Mouse (Mus musculus) liver, adult 2 months (tissue): ENCODE results near the gene Ppox. TPM values are rescaled to one million over a fixed set of nuclear protein-coding genes. Genes with fewer than 3 reads are reported as not detected.
A peak's percentile ranks its signal among the peaks of the same experiment; 100 is the strongest.

Experiments used
- DNase-seq: peaks from one replicate; pipeline ENCODE4 v3.0.0-alpha.2; 2011; ENCODE audit warnings: low read depth, low spot score; ENCODE audit errors: extremely low read depth
- H3K27ac ChIP-seq: fragments of 200-500 bp; replicated peaks from 2 replicates; pipeline ENCODE4 v1.5.1; 2012; ENCODE audit warnings: low read depth, mild to moderate bottlenecking, control low read depth, inconsistent platforms, low read length; ENCODE audit not compliant: insufficient read depth
- H3K27me3 ChIP-seq: fragments of 200-500 bp; 2 replicates; pipeline ENCODE4 v1.6.1; 2012; ENCODE audit warnings: mild to moderate bottlenecking, moderate library complexity, low read length, inconsistent platforms; ENCODE audit not compliant: control insufficient read depth, insufficient read depth
- H3K36me3 ChIP-seq: fragments of 200-500 bp; 2 replicates; pipeline ENCODE4 v1.6.1; 2012; ENCODE audit warnings: low read length, inconsistent platforms; ENCODE audit not compliant: control insufficient read depth, insufficient read depth
- H3K4me1 ChIP-seq: fragments of 200-500 bp; 2 replicates; pipeline ENCODE4 v1.6.1; 2011; ENCODE audit warnings: low read length; ENCODE audit not compliant: control insufficient read depth, insufficient read depth
- H3K4me3 ChIP-seq: fragments of 200-500 bp; 2 replicates; pipeline ENCODE4 v1.5.1; 2011; ENCODE audit warnings: low read depth, mild to moderate bottlenecking, control low read depth, low read length, moderate library complexity; ENCODE audit not compliant: insufficient read depth
- H3K79me2 ChIP-seq: fragments of 200-500 bp; 2 replicates; pipeline ENCODE4 v1.6.1; 2012; ENCODE audit warnings: inconsistent platforms, mild to moderate bottlenecking, low read length, moderate library complexity; ENCODE audit not compliant: control insufficient read depth, insufficient read depth
- H3K9ac ChIP-seq: fragments of 200-500 bp; 2 replicates; pipeline ENCODE4 v1.6.1; 2012; ENCODE audit warnings: low read depth, mild to moderate bottlenecking, control low read depth, inconsistent platforms, low read length
- CTCF ChIP-seq: fragments of 200-500 bp; IDR thresholded peaks from 2 replicates; pipeline ENCODE4 v1.5.1; 2011; ENCODE audit warnings: low read depth, low read length, control low read depth
- POLR2A ChIP-seq: fragments of 200-500 bp; IDR thresholded peaks from 2 replicates; pipeline ENCODE4 v1.6.1; 2011; ENCODE audit warnings: low read length, control low read depth; ENCODE audit not compliant: insufficient read depth; ENCODE audit errors: extremely low read depth
- WGBS: fragments of 180-500 bp; shearing (Covaris S2); methylation state at CpG from one replicate; pipeline ENCODE4 v1.1.7; 2018; 5-methylcytosine and 5-hydroxymethylcytosine counted together
- polyA plus RNA-seq: library from polyadenylated mRNA; depleted of rRNA; stranded (reverse); fragments of >200 nt; gene quantifications from 2 replicates; pipeline ENCODE4 v1.2.3, GENCODE M21; 2012
- total RNA-seq: library from RNA; depleted of rRNA; stranded (reverse); fragments of >200 nt; gene quantifications from 2 replicates; pipeline ENCODE4 v1.2.3, GENCODE M21; 2014

The Ppox gene
- total and polyA plus RNA-seq, 2 experiments, result 11.0 to 31.2 TPM

GRCm38 (mm10) chr1:171271622-171272021 is 9.4 kb downstream of the Ppox start:
- Histone ChIP-seq H3K27ac (no peak overlapping the region), H3K79me2 (no peaks in the 10 kb centered on the region), H3K9ac (no peak overlapping the region), H3K36me3 (peaks cover 16% of the 10 kb centered on the region; the same call in 1 of the 2 replicates), H3K4me1 (peaks cover 5% of the 10 kb centered on the region; the same call in 1 of the 2 replicates), H3K27me3 (no peaks in the 10 kb centered on the region), H3K4me3 (no peak overlapping the region)
- WGBS, result 76% methylated on average over 10 of the region's 10 CpGs
- no peak for DNase-seq
- no peak for TF ChIP-seq CTCF
- no peak for TF ChIP-seq POLR2A

GRCm38 (mm10) chr1:171271196-171271595 is 9.8 kb downstream of the Ppox start:
- 64% methylated on average over 9 of the region's 9 CpGs for WGBS
- DNase-seq, result no peak
- peak overlapping the region; percentile 19; the same call in 1 of the 2 replicates for H3K9ac ChIP-seq
- H3K4me1 ChIP-seq, result peaks cover 5% of the 10 kb centered on the region; the same call in 1 of the 2 replicates
- peaks cover 16% of the 10 kb centered on the region; the same call in 1 of the 2 replicates for H3K36me3 ChIP-seq
- H3K4me3 ChIP-seq, result peak overlapping the region; percentile 91; the same call in 1 of the 2 replicates
- TF ChIP-seq POLR2A (no peak), CTCF (no peak)
- H3K79me2 ChIP-seq, result no peaks in the 10 kb centered on the region
- H3K27ac ChIP-seq, result no peak overlapping the region
- H3K27me3 ChIP-seq, result no peaks in the 10 kb centered on the region

- peak overlapping the region; percentile 91 for H3K4me3 ChIP-seq
- H3K27ac ChIP-seq, result peak overlapping the region; percentile 49
- peaks cover 11% of the 10 kb centered on the region; the same call in 1 of the 2 replicates for H3K36me3 ChIP-seq
- H3K9ac ChIP-seq, result peak overlapping the region; percentile 81
- H3K79me2 ChIP-seq, result no peaks in the 10 kb centered on the region
- H3K27me3 ChIP-seq, result no peaks in the 10 kb centered on the region
- WGBS, result 1% methylated on average over 19 of the region's 19 CpGs
- DNase-seq, result no peak
- peaks cover 5% of the 10 kb centered on the region; the same call in 1 of the 2 replicates for H3K4me1 ChIP-seq
- TF ChIP-seq POLR2A (no peak), CTCF (no peak)
Measured at GRCm38 (mm10) chr1:171270573-171270900, 10.4 kb downstream of the Ppox start.

GRCm38 (mm10) chr1:171269848-171270572 is 11.0 kb downstream of the Ppox start, which contains the start of gene B4galt3:
B4galt3 (plus strand) TSS chr1:171270328.
- peaks cover 7% of the 10 kb centered on the region; the same call in 1 of the 2 replicates for H3K36me3 ChIP-seq
- H3K9ac ChIP-seq, result peak within 1 kb of the TSS; percentile 81
- H3K79me2 ChIP-seq, result no peaks in the 10 kb centered on the region
- TF ChIP-seq POLR2A, result peak; percentile 96
- TF ChIP-seq CTCF, result no peak
- peak within 1 kb of the TSS; percentile 49 for H3K27ac ChIP-seq
- H3K4me3 ChIP-seq, result peak within 1 kb of the TSS; percentile 91
- no peaks in the 10 kb centered on the region for H3K27me3 ChIP-seq
- peak; percentile 65 for DNase-seq
- H3K4me1 ChIP-seq, result peaks cover 5% of the 10 kb centered on the region; the same call in 1 of the 2 replicates
- WGBS, result 6% methylated on average over 36 of the region's 36 CpGs

- no peak overlapping the region for H3K9ac ChIP-seq
- H3K4me3 ChIP-seq, result no peak overlapping the region
- 45% methylated on average over 1 of the region's 1 CpGs for WGBS
- no peaks in the 10 kb centered on the region for H3K79me2 ChIP-seq
- DNase-seq, result no peak
- TF ChIP-seq POLR2A (no peak), CTCF (no peak)
- H3K36me3 ChIP-seq, result 0 out of 2 replicates have a peak, but pooled peaks cover 2% of the 10 kb centered on the region
- H3K4me1 ChIP-seq, result peaks cover 5% of the 10 kb centered on the region; the same call in 1 of the 2 replicates
- no peak overlapping the region for H3K27ac ChIP-seq
- H3K27me3 ChIP-seq, result no peaks in the 10 kb centered on the region
Measured at GRCm38 (mm10) chr1:171268341-171268740, 12.6 kb downstream of the Ppox start.
